Mouse (Mus musculus) adipocyte (in vitro differentiated cells): ENCODE results near the gene Crygn.

Experiments used
- DNase-seq: peaks from one replicate; pipeline ENCODE4 v3.0.0-alpha.2; 2016; ENCODE audit warnings: low spot score

Gene Crygn

GRCm38 (mm10) chr5:24747533-24747932 is 10.3 kb downstream of the Crygn start:
- no peak for DNase-seq

- no peak for DNase-seq
Observed at GRCm38 (mm10) chr5:24743956-24744355, 13.9 kb downstream of the Crygn start.

GRCm38 (mm10) chr5:24741172-24741885 is 16.5 kb downstream of the Crygn start:
- DNase-seq = no peak

- DNase-seq = no peak
Observed at GRCm38 (mm10) chr5:24739141-24739753, 18.6 kb downstream of the Crygn start.

GRCm38 (mm10) chr5:24738517-24738916 is 19.3 kb downstream of the Crygn start:
- DNase-seq = no peak

- DNase-seq = no peak
Observed at GRCm38 (mm10) chr5:24737595-24737994, 20.2 kb downstream of the Crygn start.

- DNase-seq = no peak
Observed at GRCm38 (mm10) chr5:24733771-24734426, 23.9 kb downstream of the Crygn start.

GRCm38 (mm10) chr5:24733134-24733533 is 24.7 kb downstream of the Crygn start:
- DNase-seq = peak; percentile 34

GRCm38 (mm10) chr5:24730986-24731385 is 26.8 kb downstream of the Crygn start:
- no peak for DNase-seq

- no peak for DNase-seq
Observed at GRCm38 (mm10) chr5:24730488-24730871, 27.3 kb downstream of the Crygn start, which contains the start of gene Wdr86. Wdr86 (minus strand) TSS chr5:24730727.

GRCm38 (mm10) chr5:24729797-24730487 is 27.9 kb downstream of the Crygn start:
- DNase-seq = no peak

GRCm38 (mm10) chr5:24726901-24727836 is 30.6 kb downstream of the Crygn start:
- no peak for DNase-seq

GRCm38 (mm10) chr5:24725897-24726296 is 31.9 kb downstream of the Crygn start:
- peak; percentile 75 for DNase-seq

- peak; percentile 58 for DNase-seq
Observed at GRCm38 (mm10) chr5:24724805-24725204, 33.0 kb downstream of the Crygn start.

GRCm38 (mm10) chr5:24724270-24724634 is 33.6 kb downstream of the Crygn start:
- DNase-seq = peak; percentile 89

GRCm38 (mm10) chr5:24723527-24724269 is 34.1 kb downstream of the Crygn start:
- DNase-seq = peak; percentile 91

GRCm38 (mm10) chr5:24719852-24720251 is 38.0 kb downstream of the Crygn start:
- no peak for DNase-seq

GRCm38 (mm10) chr5:24718076-24718475 is 39.7 kb downstream of the Crygn start:
- peak; percentile 29 for DNase-seq

GRCm38 (mm10) chr5:24713987-24714386 is 43.8 kb downstream of the Crygn start:
- DNase-seq = no peak

GRCm38 (mm10) chr5:24713199-24713598 is 44.6 kb downstream of the Crygn start:
- DNase-seq = peak; percentile 21

- no peak for DNase-seq
Observed at GRCm38 (mm10) chr5:24711615-24712014, 46.2 kb downstream of the Crygn start.
